14 mouse cellular contexts compared by ENCODE assay signal in the genomic region with DNA sequence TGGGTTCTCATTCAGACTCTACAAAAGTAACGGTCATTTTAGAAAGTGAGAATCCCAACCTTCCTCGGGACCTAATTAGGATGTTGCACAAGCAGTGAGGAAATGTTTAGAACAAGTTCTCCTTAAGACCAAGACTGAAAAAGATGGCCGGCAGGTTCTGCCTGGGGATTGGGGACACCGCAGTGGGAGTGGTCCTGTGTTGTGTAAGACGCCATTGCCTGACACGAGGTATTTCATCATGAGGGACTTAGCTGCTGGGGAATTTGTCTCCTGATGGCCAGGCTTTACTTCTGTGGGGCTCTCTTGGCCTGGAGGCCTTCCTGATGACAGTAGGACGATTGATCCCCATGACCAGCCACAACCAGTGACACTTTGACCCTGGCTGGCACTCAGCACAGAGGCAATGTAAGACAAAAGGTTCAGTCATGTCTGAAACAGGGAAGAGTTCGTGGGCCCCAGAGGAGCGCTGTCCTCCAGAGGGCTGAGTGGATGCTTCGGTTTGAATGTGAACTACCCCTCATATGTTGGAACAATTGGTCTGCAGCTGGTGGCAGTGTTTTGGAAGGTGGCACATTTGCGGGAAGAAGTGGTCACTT. TPM values are rescaled to one million over a fixed set of nuclear protein-coding genes. Genes with fewer than 3 reads are reported as not detected.
DNase-seq lines count a peak whose midpoint lies in the region; ATAC-seq lines count a peak whose summit lies in the region.
"Had no signal": no experiment of that assay in that cellular context is flagged by ENCODE, and none has a peak within 500 bp of the region (broad histone marks: within the 10 kb centered on the region; RNA-seq: fewer than 3 reads in every experiment).

No protein-coding gene starts in this region.

- DNase-seq in embryo, embryonic 10 days (ENCODE audit: low spot score), result peak; percentile 27
- DNase-seq in embryo, embryonic 11 days, result no peak
- DNase-seq in retina, postnatal 1 day, result peak; percentile 11
- DNase-seq in retina, embryonic 14.5 days (ENCODE audit: low spot score), result no peak
- DNase-seq in lung, postnatal 10 days, result peak; percentile 3
- DNase-seq in kidney, postnatal 14 days, result no peak
- DNase-seq in right cerebral cortex, postnatal 25 days, result no peak
- DNase-seq: adrenal gland, postnatal 36 days; cerebellum, postnatal 25 days; gastrocnemius, postnatal 10 days; heart, postnatal 14 days; thymus, adult 2 months had no signal

- peak; percentile 61 for ATAC-seq in neutrophil, adult 5-6 weeks (ENCODE audit: extremely low read depth, insufficient number of reproducible peaks, low FRiP score, poor library complexity, severe bottlenecking)
- ATAC-seq: intestine, postnatal 0 days had no signal

RNA-seq across cellular contexts. Expression of gene Rdh12, which starts 26.9 kb away (rescaled TPM):
- 73.3 and 81.9 TPM in 2 replicates for total RNA-seq in neutrophil, adult 5-6 weeks (2017)

RNA-seq across cellular contexts. Expression of gene Rdh11, which starts 43.5 kb away (rescaled TPM):
- total RNA-seq in neutrophil, adult 5-6 weeks (2017), result 19.6 and 20.9 TPM in 2 replicates

Comparison
In these comparisons a context has a peak if more than half of its experiments do, and no peak if none do; other contexts are left out.
1. DNase-seq: peak in embryo, embryonic 10 days (single experiment), retina, postnatal 1 day (single experiment) and lung, postnatal 10 days (single experiment); none in embryo, embryonic 11 days (single experiment), retina, embryonic 14.5 days (single experiment), kidney, postnatal 14 days (single experiment) and right cerebral cortex, postnatal 25 days (single experiment).